Mouse (Mus musculus) hindbrain, embryonic 16.5 days (tissue): ENCODE measurements around the gene Ackr2. TPM values are rescaled to one million over a fixed set of nuclear protein-coding genes. Genes with fewer than 3 reads are reported as not detected.

Source experiments
- ATAC-seq: fragments of 200-750 bp; cut with Nextera tagmentation; 2 replicates; pipeline ENCODE4 v1.8.0; 2017; ENCODE audit warnings: moderate TSS enrichment, moderate library complexity
- H3K27ac ChIP-seq: fragments of 300-500 bp; sonication (generic); 2 replicates; pipeline ENCODE4 v1.5.1; 2014; ENCODE audit warnings: low read depth, mild to moderate bottlenecking, control low read depth, low read length, moderate library complexity
- H3K27me3 ChIP-seq: fragments of 300-500 bp; sonication (generic); replicated peaks from 2 replicates; pipeline ENCODE4 v1.6.1; 2014; ENCODE audit warnings: low read length; ENCODE audit not compliant: control insufficient read depth, insufficient read depth
- H3K36me3 ChIP-seq: fragments of 300-500 bp; sonication (generic); 2 replicates; pipeline ENCODE4 v1.6.1; 2014; ENCODE audit warnings: mild to moderate bottlenecking, low read length, moderate library complexity, mixed read lengths; ENCODE audit not compliant: control insufficient read depth, insufficient read depth
- H3K4me1 ChIP-seq: fragments of 300-500 bp; sonication (generic); 2 replicates; pipeline ENCODE4 v1.6.1; 2014; ENCODE audit warnings: low read depth, low read length; ENCODE audit not compliant: control insufficient read depth, insufficient read depth
- H3K4me2 ChIP-seq: fragments of 300-500 bp; sonication (generic); 2 replicates; pipeline ENCODE4 v1.6.1; 2014; ENCODE audit warnings: mild to moderate bottlenecking, low read length, control low read depth, moderate library complexity
- H3K4me3 ChIP-seq: fragments of 300-500 bp; sonication (generic); 2 replicates; pipeline ENCODE4 v1.5.1; 2014; ENCODE audit warnings: mild to moderate bottlenecking, low read length, control low read depth, moderate library complexity
- H3K9ac ChIP-seq: fragments of 300-500 bp; sonication (generic); 2 replicates; pipeline ENCODE4 v1.6.1; 2014; ENCODE audit warnings: low read depth, mild to moderate bottlenecking, control low read depth, low read length, moderate library complexity
- H3K9me3 ChIP-seq: fragments of 300-500 bp; sonication (generic); 2 replicates; pipeline ENCODE4 v1.6.1; 2014; ENCODE audit warnings: mild to moderate bottlenecking, low read length, moderate library complexity; ENCODE audit not compliant: control insufficient read depth
- WGBS: fragments of 180-500 bp; shearing (Covaris S2); extraction: QIAGEN DNeasy Blood & Tissue Kit; methylation state at CpG from one replicate; pipeline ENCODE4 v1.1.7; 2014; 5-methylcytosine and 5-hydroxymethylcytosine counted together
- polyA plus RNA-seq: library from polyadenylated mRNA; unstranded; fragments of >200 nt; fragmentation: Nextera tagmentation; extraction: Ambion mirVana; gene quantifications from 2 replicates; pipeline ENCODE4 v1.2.1, GENCODE M21; 2015

Gene Ackr2
- polyA plus RNA-seq, 1 experiment from 2014 or later: 3.5 TPM

- no peak for ATAC-seq
- WGBS: 90% methylated on average over 6 of the region's 6 CpGs
Measured at GRCm38 (mm10) chr9:121867632-121868031, 30.5 kb upstream of the Ackr2 start.

GRCm38 (mm10) chr9:121868236-121868635 lies 29.9 kb upstream of the Ackr2 start:
- H3K9ac ChIP-seq: no peak overlapping the region
- H3K27me3 ChIP-seq: no peaks in the 10 kb centered on the region
- no peaks in the 10 kb centered on the region for H3K36me3 ChIP-seq
- no peak overlapping the region for H3K4me2 ChIP-seq
- no peak overlapping the region for H3K4me3 ChIP-seq
- ATAC-seq: no peak
- no peak overlapping the region for H3K27ac ChIP-seq
- no peaks in the 10 kb centered on the region for H3K9me3 ChIP-seq
- 81% methylated on average over 6 of the region's 6 CpGs for WGBS
- no peaks in the 10 kb centered on the region for H3K4me1 ChIP-seq

More at GRCm38 (mm10) chr9:121867632-121868031, 30.5 kb upstream of the Ackr2 start:
- Histone ChIP-seq H3K4me1 (no peaks in the 10 kb centered on the region), H3K9me3 (no peaks in the 10 kb centered on the region), H3K9ac (no peak overlapping the region), H3K27ac (no peak overlapping the region), H3K36me3 (no peaks in the 10 kb centered on the region), H3K4me3 (no peak overlapping the region), H3K4me2 (no peak overlapping the region), H3K27me3 (no peaks in the 10 kb centered on the region)

- H3K4me2 ChIP-seq: no peak overlapping the region
- no peaks in the 10 kb centered on the region for H3K4me1 ChIP-seq
- no peak overlapping the region for H3K4me3 ChIP-seq
- no peaks in the 10 kb centered on the region for H3K36me3 ChIP-seq
- WGBS: 90% methylated on average over 5 of the region's 5 CpGs
- no peaks in the 10 kb centered on the region for H3K27me3 ChIP-seq
- no peak overlapping the region for H3K9ac ChIP-seq
- H3K9me3 ChIP-seq: no peaks in the 10 kb centered on the region
- no peak for ATAC-seq
- no peak overlapping the region for H3K27ac ChIP-seq
Measured at GRCm38 (mm10) chr9:121869432-121869831, 28.7 kb upstream of the Ackr2 start.

GRCm38 (mm10) chr9:121869973-121870515 lies 28.1 kb upstream of the Ackr2 start:
- Histone ChIP-seq H3K27me3 (no peaks in the 10 kb centered on the region), H3K4me2 (no peak overlapping the region), H3K4me1 (no peaks in the 10 kb centered on the region), H3K36me3 (no peaks in the 10 kb centered on the region), H3K27ac (no peak overlapping the region), H3K9ac (no peak overlapping the region), H3K4me3 (no peak overlapping the region), H3K9me3 (no peaks in the 10 kb centered on the region)
- no peak for ATAC-seq
- 54% methylated on average over 4 of the region's 4 CpGs for WGBS

GRCm38 (mm10) chr9:121872062-121872683 lies 26.0 kb upstream of the Ackr2 start:
- H3K27me3 ChIP-seq: no peaks in the 10 kb centered on the region
- H3K4me3 ChIP-seq: no peak overlapping the region
- no peak overlapping the region for H3K27ac ChIP-seq
- no peak overlapping the region for H3K4me2 ChIP-seq
- H3K36me3 ChIP-seq: no peaks in the 10 kb centered on the region
- WGBS: 84% methylated on average over 2 of the region's 2 CpGs
- no peak for ATAC-seq
- H3K9me3 ChIP-seq: no peaks in the 10 kb centered on the region
- H3K9ac ChIP-seq: no peak overlapping the region
- peaks cover 2% of the 10 kb centered on the region; the same call in 1 of the 2 replicates for H3K4me1 ChIP-seq

- H3K4me2 ChIP-seq: no peak overlapping the region
- no peak for ATAC-seq
- peaks cover 2% of the 10 kb centered on the region; the same call in 1 of the 2 replicates for H3K4me1 ChIP-seq
- no peaks in the 10 kb centered on the region for H3K36me3 ChIP-seq
- H3K4me3 ChIP-seq: no peak overlapping the region
- H3K9ac ChIP-seq: no peak overlapping the region
- H3K9me3 ChIP-seq: no peaks in the 10 kb centered on the region
- no peak overlapping the region for H3K27ac ChIP-seq
- no peaks in the 10 kb centered on the region for H3K27me3 ChIP-seq
Measured at GRCm38 (mm10) chr9:121873578-121873977, 24.6 kb upstream of the Ackr2 start.

- Histone ChIP-seq H3K4me3 (no peak overlapping the region), H3K9ac (no peak overlapping the region), H3K4me1 (peaks cover 2% of the 10 kb centered on the region; the same call in 1 of the 2 replicates), H3K27me3 (no peaks in the 10 kb centered on the region), H3K9me3 (no peaks in the 10 kb centered on the region), H3K27ac (no peak overlapping the region), H3K36me3 (no peaks in the 10 kb centered on the region), H3K4me2 (no peak overlapping the region)
- 20% methylated on average over 3 of the region's 3 CpGs for WGBS
- no peak for ATAC-seq
Measured at GRCm38 (mm10) chr9:121877052-121877740, 21.0 kb upstream of the Ackr2 start.

GRCm38 (mm10) chr9:121880840-121881239 lies 17.3 kb upstream of the Ackr2 start:
- WGBS: 31% methylated on average over 14 of the region's 14 CpGs
- Histone ChIP-seq H3K4me1 (peaks cover 2% of the 10 kb centered on the region; the same call in 1 of the 2 replicates), H3K27ac (no peak overlapping the region), H3K9me3 (no peaks in the 10 kb centered on the region), H3K9ac (no peak overlapping the region), H3K27me3 (no peaks in the 10 kb centered on the region), H3K4me2 (peak overlapping the region; percentile 39), H3K4me3 (no peak overlapping the region), H3K36me3 (no peaks in the 10 kb centered on the region)
- ATAC-seq: no peak

- no peak overlapping the region for H3K9ac ChIP-seq
- WGBS: 78% methylated on average over 6 of the region's 6 CpGs
- H3K4me3 ChIP-seq: no peak overlapping the region
- H3K27me3 ChIP-seq: no peaks in the 10 kb centered on the region
- ATAC-seq: no peak
- H3K4me1 ChIP-seq: peaks cover 2% of the 10 kb centered on the region; the same call in 1 of the 2 replicates
- no peaks in the 10 kb centered on the region for H3K9me3 ChIP-seq
- H3K27ac ChIP-seq: no peak overlapping the region
- H3K36me3 ChIP-seq: no peaks in the 10 kb centered on the region
- no peak overlapping the region for H3K4me2 ChIP-seq
Measured at GRCm38 (mm10) chr9:121881301-121881700, 16.9 kb upstream of the Ackr2 start.
